27 mouse cellular contexts compared by ENCODE assay signal in genomic region chr11:83746152-83746551, GRCm38 (mm10). TPM values are rescaled to one million over a fixed set of nuclear protein-coding genes. Genes with fewer than 3 reads are reported as not detected.
DNase-seq lines count a peak whose midpoint lies in the region; ATAC-seq lines count a peak whose summit lies in the region.
"Had no signal": no experiment of that assay in that cellular context is flagged by ENCODE, and none has a peak within 500 bp of the region (broad histone marks: within the 10 kb centered on the region; RNA-seq: fewer than 3 reads in every experiment).

No protein-coding gene starts in this region.

- no peaks in the 10 kb centered on the region for H3K27me3 ChIP-seq in midbrain, embryonic 11.5 days (ENCODE audit: control insufficient read depth, insufficient read depth, low read length)
- H3K27me3 ChIP-seq in midbrain, embryonic 14.5 days (ENCODE audit: control insufficient read depth, insufficient read depth, low read length) = no peaks in the 10 kb centered on the region
- H3K27me3 ChIP-seq in kidney, embryonic 16.5 days (ENCODE audit: insufficient read depth, low read length) = no peaks in the 10 kb centered on the region; the same call in 1 of the 2 replicates

- peak; percentile 21 for DNase-seq in midbrain, embryonic 11.5 days (ENCODE audit: low spot score, missing footprints)
- DNase-seq in midbrain, embryonic 14.5 days = no peak
- peak; percentile 39 to 60 for DNase-seq in spleen, adult 18-20 months
- DNase-seq in embryo, embryonic 9.5 days (ENCODE audit: extremely low spot score) = no peak
- no peak for DNase-seq in kidney, postnatal 25 days
- DNase-seq: adrenal gland, postnatal 10 days; cerebellum, adult 11 months; gastrocnemius, postnatal 25 days; heart, postnatal 10 days; kidney, adult 18-20 months; kidney, postnatal 14 days; layer of hippocampus, adult 9-11 months; lung, postnatal 10 days had no signal

- H3K4me1 ChIP-seq in midbrain, embryonic 11.5 days (ENCODE audit: control insufficient read depth, insufficient read depth, low read length) = no peaks in the 10 kb centered on the region
- no peaks in the 10 kb centered on the region for H3K4me1 ChIP-seq in midbrain, embryonic 14.5 days (ENCODE audit: control insufficient read depth, insufficient read depth, low read length)
- H3K4me1 ChIP-seq in kidney, embryonic 16.5 days (ENCODE audit: insufficient read depth, low read length) = 0 out of 2 replicates have a peak, but pooled peaks cover 4% of the 10 kb centered on the region
- H3K4me1 ChIP-seq: embryonic facial prominence, embryonic 13.5 days; heart, embryonic 10.5 days; neural tube, embryonic 12.5 days had no signal

- no peak overlapping the region for H3K4me3 ChIP-seq in midbrain, embryonic 11.5 days (ENCODE audit: low read depth, low read length)
- no peak overlapping the region for H3K4me3 ChIP-seq in midbrain, embryonic 14.5 days (replicated peaks; ENCODE audit: low read depth, low read length)
- H3K4me3 ChIP-seq in kidney, embryonic 16.5 days (ENCODE audit: low read length) = no peak overlapping the region
- H3K4me3 ChIP-seq: embryonic facial prominence, embryonic 13.5 days; heart, embryonic 10.5 days; left cerebral cortex, adult 2 months; neural tube, embryonic 12.5 days had no signal

- no peak for ATAC-seq in midbrain, embryonic 11.5 days (ENCODE audit: low FRiP score)
- no peak for ATAC-seq in midbrain, embryonic 14.5 days (ENCODE audit: low FRiP score, low TSS enrichment)
- peak; percentile 13; the same call in 1 of the 2 replicates for ATAC-seq in granulocyte monocyte progenitor cell, adult 5-6 weeks (replicated peaks; ENCODE audit: poor library complexity, severe bottlenecking)
- no peak for ATAC-seq in kidney, embryonic 16.5 days (ENCODE audit: low FRiP score, low TSS enrichment)
- ATAC-seq: activated CD4-positive, CD25-positive, alpha-beta regulatory T cell, adult 4 months; forebrain, embryonic 14.5 days; Patski had no signal

- H3K9me3 ChIP-seq in midbrain, embryonic 11.5 days (ENCODE audit: control insufficient read depth, low read length) = no peaks in the 10 kb centered on the region
- no peaks in the 10 kb centered on the region for H3K9me3 ChIP-seq in midbrain, embryonic 14.5 days (ENCODE audit: control insufficient read depth, low read length)
- H3K9me3 ChIP-seq in kidney, embryonic 16.5 days (ENCODE audit: low read length) = no peaks in the 10 kb centered on the region
- H3K9me3 ChIP-seq: embryonic facial prominence, embryonic 13.5 days; heart, embryonic 10.5 days; neural tube, embryonic 12.5 days had no signal

- H3K27ac ChIP-seq in midbrain, embryonic 11.5 days (ENCODE audit: low read depth, low read length) = no peak overlapping the region
- no peak overlapping the region for H3K27ac ChIP-seq in midbrain, embryonic 14.5 days (replicated peaks; ENCODE audit: low read depth, low read length)
- no peak overlapping the region for H3K27ac ChIP-seq in kidney, embryonic 16.5 days (ENCODE audit: low read length)
- H3K27ac ChIP-seq: embryonic facial prominence, embryonic 13.5 days; heart, embryonic 10.5 days; left cerebral cortex, adult 2 months; liver, embryonic 14.5 days; neural tube, embryonic 12.5 days had no signal

- H3K9ac ChIP-seq in midbrain, embryonic 11.5 days (ENCODE audit: low read length) = no peak overlapping the region
- no peak overlapping the region for H3K9ac ChIP-seq in midbrain, embryonic 14.5 days (replicated peaks; ENCODE audit: low read length)
- no peak overlapping the region for H3K9ac ChIP-seq in kidney, embryonic 16.5 days (replicated peaks; ENCODE audit: low read length)
- H3K9ac ChIP-seq: embryonic facial prominence, embryonic 13.5 days; liver, embryonic 14.5 days; neural tube, embryonic 12.5 days had no signal

- 71% methylated on average over 4 of the region's 4 CpGs for WGBS in midbrain, embryonic 11.5 days
- WGBS in midbrain, embryonic 14.5 days = 72% methylated on average over 4 of the region's 4 CpGs
- WGBS in kidney, embryonic 16.5 days = 55% methylated on average over 4 of the region's 4 CpGs

- H3K36me3 ChIP-seq in midbrain, embryonic 11.5 days (ENCODE audit: control insufficient read depth, insufficient read depth, low read length) = no peaks in the 10 kb centered on the region
- no peaks in the 10 kb centered on the region for H3K36me3 ChIP-seq in midbrain, embryonic 14.5 days (ENCODE audit: control insufficient read depth, insufficient read depth, low read length)
- H3K36me3 ChIP-seq in kidney, embryonic 16.5 days (ENCODE audit: insufficient read depth, low read length) = no peaks in the 10 kb centered on the region
- H3K36me3 ChIP-seq: embryonic facial prominence, embryonic 13.5 days; heart, embryonic 10.5 days; neural tube, embryonic 12.5 days had no signal

- H3K4me2 ChIP-seq in midbrain, embryonic 11.5 days = no peak overlapping the region
- no peak overlapping the region for H3K4me2 ChIP-seq in midbrain, embryonic 14.5 days (ENCODE audit: low read length)
- H3K4me2 ChIP-seq in kidney, embryonic 16.5 days (replicated peaks; ENCODE audit: low read depth, low read length) = no peak overlapping the region
- H3K4me2 ChIP-seq: embryonic facial prominence, embryonic 13.5 days; neural tube, embryonic 12.5 days had no signal

RNA-seq across cellular contexts. Expression of gene Wfdc21, which starts 0.6 kb away (rescaled TPM):
- not detected in 2 replicates for polyA plus RNA-seq in midbrain, embryonic 11.5 days (2014; fragmentation: Nextera tagmentation; extraction: Ambion mirVana)
- not detected in 2 replicates for polyA plus RNA-seq in midbrain, embryonic 14.5 days (2014; fragmentation: Nextera tagmentation; extraction: Ambion mirVana)
- total RNA-seq in granulocyte monocyte progenitor cell, adult 5-6 weeks (2014; fragmentation: Nextera tagmentation) = 15.7 and 47.5 TPM in 2 replicates
- 28.0 and 70.7 TPM in 2 replicates for total RNA-seq in granulocyte monocyte progenitor cell, adult 5-6 weeks (2017)
- 0.71 TPM in 1 of 2 replicates, not detected in the other for polyA plus RNA-seq in kidney, embryonic 16.5 days (2015; fragmentation: Nextera tagmentation; extraction: Ambion mirVana)
- total RNA-seq: ES-E14; heart, postnatal 10 days; left cerebral cortex, adult 2 months had no signal
- polyA plus RNA-seq: activated CD4-positive, CD25-positive, alpha-beta regulatory T cell, adult 4 months; embryonic facial prominence, embryonic 13.5 days; forebrain, embryonic 14.5 days; heart, embryonic 10.5 days; hindbrain, embryonic 11.5 days; limb, embryonic 11.5 days; neural tube, embryonic 12.5 days; Patski; stomach, embryonic 14.5 days had no signal

RNA-seq across cellular contexts. Expression of gene Heatr6, which starts 7.3 kb away (rescaled TPM):
- polyA plus RNA-seq in midbrain, embryonic 11.5 days (2014; fragmentation: Nextera tagmentation; extraction: Ambion mirVana) = 30.1 and 31.9 TPM in 2 replicates
- polyA plus RNA-seq in midbrain, embryonic 14.5 days (2014; fragmentation: Nextera tagmentation; extraction: Ambion mirVana) = 36.6 and 37.2 TPM in 2 replicates
- 10.4 and 30.5 TPM in 2 replicates for total RNA-seq in granulocyte monocyte progenitor cell, adult 5-6 weeks (2014; fragmentation: Nextera tagmentation)
- 8.9 and 17.8 TPM in 2 replicates for total RNA-seq in granulocyte monocyte progenitor cell, adult 5-6 weeks (2017)
- 23.6 and 27.2 TPM in 2 replicates for polyA plus RNA-seq in kidney, embryonic 16.5 days (2015; fragmentation: Nextera tagmentation; extraction: Ambion mirVana)

RNA-seq across cellular contexts. Expression of gene Wfdc18, which starts 37.3 kb away (rescaled TPM):
- polyA plus RNA-seq in midbrain, embryonic 11.5 days (2014; fragmentation: Nextera tagmentation; extraction: Ambion mirVana) = not detected in 2 replicates
- not detected in 2 replicates for polyA plus RNA-seq in midbrain, embryonic 14.5 days (2014; fragmentation: Nextera tagmentation; extraction: Ambion mirVana)
- not detected in 2 replicates for total RNA-seq in granulocyte monocyte progenitor cell, adult 5-6 weeks (2014; fragmentation: Nextera tagmentation)
- total RNA-seq in granulocyte monocyte progenitor cell, adult 5-6 weeks (2017) = not detected in 2 replicates
- polyA plus RNA-seq in kidney, embryonic 16.5 days (2015; fragmentation: Nextera tagmentation; extraction: Ambion mirVana) = not detected in 2 replicates
- total RNA-seq: adrenal gland, postnatal 10 days; ES-E14; gastrocnemius, postnatal 25 days had no signal
- polyA plus RNA-seq: activated CD4-positive, CD25-positive, alpha-beta regulatory T cell, adult 4 months; embryonic facial prominence, embryonic 13.5 days; forebrain, embryonic 14.5 days; heart, embryonic 10.5 days; hindbrain, embryonic 11.5 days; limb, embryonic 11.5 days; liver, embryonic 14.5 days; neural tube, embryonic 12.5 days; Patski had no signal

RNA-seq across cellular contexts. Expression of gene Wfdc17, which starts 42.4 kb away (rescaled TPM):
- polyA plus RNA-seq in midbrain, embryonic 11.5 days (2014; fragmentation: Nextera tagmentation; extraction: Ambion mirVana) = not detected in 2 replicates
- 1.5 TPM in 1 of 2 replicates, not detected in the other for polyA plus RNA-seq in midbrain, embryonic 14.5 days (2014; fragmentation: Nextera tagmentation; extraction: Ambion mirVana)
- total RNA-seq in granulocyte monocyte progenitor cell, adult 5-6 weeks (2014; fragmentation: Nextera tagmentation) = 8.9 TPM in 1 of 2 replicates, not detected in the other
- 1.2 TPM in 1 of 2 replicates, not detected in the other for total RNA-seq in granulocyte monocyte progenitor cell, adult 5-6 weeks (2017)
- polyA plus RNA-seq in kidney, embryonic 16.5 days (2015; fragmentation: Nextera tagmentation; extraction: Ambion mirVana) = 0.86 and 1.5 TPM in 2 replicates
- total RNA-seq: ES-E14; left cerebral cortex, adult 2 months had no signal
- polyA plus RNA-seq: activated CD4-positive, CD25-positive, alpha-beta regulatory T cell, adult 4 months; forebrain, embryonic 14.5 days; heart, embryonic 10.5 days; limb, embryonic 11.5 days; Patski had no signal

Comparison
In these comparisons a context has a peak if more than half of its experiments do, and no peak if none do; other contexts are left out.
1. DNase-seq: peak in midbrain, embryonic 11.5 days (single experiment) and spleen, adult 18-20 months (2 of 2); none in midbrain, embryonic 14.5 days (single experiment), embryo, embryonic 9.5 days (single experiment) and kidney, postnatal 25 days (0 of 2).